Mouse (Mus musculus) urinary bladder, postnatal 0 days (tissue): ENCODE results near the gene Trip11. TPM values are rescaled to one million over a fixed set of nuclear protein-coding genes. Genes with fewer than 3 reads are reported as not detected.

Experiments used
- polyA plus RNA-seq: library from polyadenylated mRNA; unstranded; fragments of >200 nt; fragmentation: Nextera tagmentation; extraction: Ambion mirVana; gene quantifications from 2 replicates; pipeline ENCODE4 v1.2.1, GENCODE M21; 2015

The Trip11 gene
- polyA plus RNA-seq, result 19.5 and 26.2 TPM in 2 replicates

GRCm38 (mm10) chr12:101912626-101913490 lies at the start of gene Trip11:
Gene Trip11 (minus strand): TSS chr12:101913267.

GRCm38 (mm10) chr12:101957942-101958544 lies 45.0 kb upstream of the Trip11 start, which contains the start of gene Atxn3:
Gene Atxn3 (minus strand): TSS chr12:101958246.

GRCm38 (mm10) chr12:101818608-101819370 lies 94.3 kb downstream of the Trip11 start, which contains the start of gene Fbln5:
Gene Fbln5 (minus strand): TSS chr12:101819055.

Other genes with a start within 250 kb of the Trip11 start
- gene Tc2n, start 194.7 kb downstream of the Trip11 start, polyA plus RNA-seq, result 0.73 and 0.82 TPM in 2 replicates
- 135 and 165 TPM in 2 replicates for gene Fbln5, start 94.2 kb downstream of the Trip11 start, polyA plus RNA-seq
- gene Atxn3, start 45.0 kb upstream of the Trip11 start, polyA plus RNA-seq, result 10.2 and 11.6 TPM in 2 replicates
- 13.6 and 16.3 TPM in 2 replicates for gene Cpsf2, start 62.7 kb upstream of the Trip11 start, polyA plus RNA-seq
- 0.26 and 0.37 TPM in 2 replicates for gene Slc24a4, start 215.5 kb upstream of the Trip11 start, polyA plus RNA-seq